Mouse (Mus musculus) G1E (cell line): ENCODE data around the gene Nos1ap. TPM values are rescaled to one million over a fixed set of nuclear protein-coding genes. Genes with fewer than 3 reads are reported as not detected.

Source experiments
- ATAC-seq: 2 replicates; pipeline ENCODE4 v1.8.0; 2016; ENCODE audit warnings: mild to moderate bottlenecking; ENCODE audit not compliant: insufficient number of reproducible peaks, poor library complexity, low FRiP score, severe bottlenecking; ENCODE audit errors: extremely low read depth
- DNase-seq: peaks from one replicate; pipeline ENCODE4 v3.0.0; 2012; ENCODE audit warnings: low spot score
- H3K27me3 ChIP-seq: 2 replicates; pipeline ENCODE4 v1.6.1; 2012; ENCODE audit warnings: mild to moderate bottlenecking, low read length, inconsistent platforms; ENCODE audit not compliant: insufficient read depth
- H3K36me3 ChIP-seq: replicated peaks from 2 replicates; pipeline ENCODE3; 2012; ENCODE audit warnings: mild to moderate bottlenecking, inconsistent platforms
- H3K4me1 ChIP-seq: 2 replicates; pipeline ENCODE4 v1.6.1; 2012; ENCODE audit warnings: low read depth, low read length, inconsistent platforms, mixed read lengths; ENCODE audit not compliant: insufficient read depth
- H3K4me3 ChIP-seq: 2 replicates; pipeline ENCODE4 v1.5.1; 2012; ENCODE audit warnings: low read depth, mild to moderate bottlenecking, inconsistent platforms, low read length, moderate library complexity, mixed read lengths
- H3K9me3 ChIP-seq: replicated peaks from 2 replicates; pipeline ENCODE4 v1.6.1; 2012; ENCODE audit warnings: inconsistent platforms
- CTCF ChIP-seq: IDR thresholded peaks from 2 replicates; pipeline ENCODE4 v1.5.1; 2012; ENCODE audit warnings: low read depth, low read length, inconsistent platforms, mixed read lengths
- GATA1 ChIP-seq: IDR thresholded peaks from 2 replicates; pipeline ENCODE4 v1.6.1; 2012; ENCODE audit warnings: borderline replicate concordance, low read length, inconsistent platforms, mixed read lengths
- GATA2 ChIP-seq: IDR thresholded peaks from 2 replicates; pipeline ENCODE4 v1.6.1; 2012; ENCODE audit warnings: low read depth, low read length, inconsistent platforms, borderline replicate concordance
- POLR2AphosphoS5 ChIP-seq: IDR thresholded peaks from 2 replicates; pipeline ENCODE4 v1.6.1; 2012; ENCODE audit warnings: low read depth, low read length, inconsistent platforms; ENCODE audit not compliant: insufficient replicate concordance
- TAL1 ChIP-seq: conservative IDR thresholded peaks from 2 replicates; pipeline ENCODE4 v1.6.1; 2012; ENCODE audit warnings: low read depth, low read length, inconsistent platforms, mixed read lengths
- polyA plus RNA-seq: library from polyadenylated mRNA; stranded (reverse); fragments of >175 nt; gene quantifications from 2 replicates; pipeline ENCODE4 v1.2.3, GENCODE M21; 2012
- total RNA-seq, 2 experiments: library from RNA; stranded (forward) in 1 of 2; stranded (reverse) in 1 of 2; fragments of 200-1000 nt in 1 of 2; fragments of >200 nt in 1 of 2; fragmentation: Nextera tagmentation in 1 of 2; gene quantifications; 2 replicates each; pipeline ENCODE4 v1.2.3; 2014 to 2017

The Nos1ap gene
- total and polyA plus RNA-seq, 3 experiments = 1.6 to 18.2 (median 6.1) TPM

DNA sequence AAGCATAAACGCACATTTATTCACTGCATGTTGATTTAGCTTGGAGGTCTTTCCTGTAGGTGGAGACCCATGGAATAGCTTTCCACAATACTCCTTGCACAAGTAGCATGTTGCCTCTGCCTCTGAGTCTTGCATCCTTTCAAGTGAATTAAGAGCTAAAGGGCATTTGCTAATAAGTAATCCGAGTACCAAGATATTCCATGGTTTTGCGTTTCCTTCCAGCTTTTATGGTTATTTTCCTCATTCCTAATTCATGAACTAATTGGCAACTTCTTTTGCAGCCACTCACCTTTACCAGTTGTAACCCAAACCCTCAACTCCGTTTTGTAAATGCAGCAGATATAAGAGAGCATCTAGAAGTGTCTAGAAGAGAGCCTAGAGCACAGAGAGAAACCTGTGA is 155.5 kb downstream of the Nos1ap start:
- H3K4me1 ChIP-seq = no peaks in the 10 kb centered on the region
- ATAC-seq = no peak
- no peak for TF ChIP-seq POLR2AphosphoS5
- no peak for TF ChIP-seq GATA1
- TF ChIP-seq CTCF = no peak
- TF ChIP-seq GATA2 = no peak
- TF ChIP-seq TAL1 = no peak
- H3K27me3 ChIP-seq = peaks cover 21% of the 10 kb centered on the region
- H3K36me3 ChIP-seq = no peaks in the 10 kb centered on the region
- DNase-seq = no peak
- no peak overlapping the region for H3K4me3 ChIP-seq
- no peaks in the 10 kb centered on the region for H3K9me3 ChIP-seq

DNA sequence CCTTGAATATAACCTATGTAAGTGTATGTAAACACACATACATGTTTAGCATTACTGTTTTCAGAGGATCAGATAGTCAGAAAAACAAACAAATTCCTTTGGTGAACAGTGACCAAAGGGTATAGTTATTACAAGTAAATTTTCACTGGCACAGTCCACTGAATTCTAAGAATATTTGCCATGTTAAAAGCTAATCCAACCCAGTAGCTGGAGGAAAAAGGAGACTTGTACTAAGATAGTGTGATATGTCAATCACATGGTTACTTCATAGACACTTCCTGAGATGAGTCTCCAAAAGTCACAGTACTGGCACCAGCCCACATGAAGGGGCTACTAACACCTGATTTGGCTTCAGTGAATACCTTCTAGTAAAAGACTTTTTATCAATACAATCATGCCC is 156.0 kb downstream of the Nos1ap start:
- Histone ChIP-seq H3K27me3 (peaks cover 19% of the 10 kb centered on the region), H3K4me1 (no peaks in the 10 kb centered on the region), H3K4me3 (no peak overlapping the region), H3K36me3 (no peaks in the 10 kb centered on the region), H3K9me3 (no peaks in the 10 kb centered on the region)
- DNase-seq (no peak), ATAC-seq (no peak)
- TF ChIP-seq TAL1 (no peak), GATA2 (no peak), POLR2AphosphoS5 (no peak), GATA1 (no peak), CTCF (no peak)

DNA sequence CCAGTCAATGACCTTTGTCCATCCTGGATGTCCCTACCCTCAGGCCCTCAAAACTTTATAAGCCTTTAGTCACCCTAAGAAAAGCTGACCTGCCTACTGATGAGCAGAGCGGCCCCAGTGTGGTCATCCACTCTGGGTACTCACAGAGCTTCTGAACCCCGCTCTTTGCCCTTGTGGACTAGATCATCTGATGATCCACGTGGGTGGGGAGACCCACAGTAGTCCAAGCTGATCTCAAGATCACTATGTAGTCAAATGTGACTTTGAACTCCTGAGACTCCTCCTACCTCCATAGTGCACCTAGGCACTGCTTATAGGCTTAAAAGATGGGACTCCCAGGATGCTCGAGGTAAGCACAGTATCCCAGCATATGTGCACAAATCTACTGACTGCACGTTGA is 157.4 kb downstream of the Nos1ap start:
- no peak for ATAC-seq

DNA sequence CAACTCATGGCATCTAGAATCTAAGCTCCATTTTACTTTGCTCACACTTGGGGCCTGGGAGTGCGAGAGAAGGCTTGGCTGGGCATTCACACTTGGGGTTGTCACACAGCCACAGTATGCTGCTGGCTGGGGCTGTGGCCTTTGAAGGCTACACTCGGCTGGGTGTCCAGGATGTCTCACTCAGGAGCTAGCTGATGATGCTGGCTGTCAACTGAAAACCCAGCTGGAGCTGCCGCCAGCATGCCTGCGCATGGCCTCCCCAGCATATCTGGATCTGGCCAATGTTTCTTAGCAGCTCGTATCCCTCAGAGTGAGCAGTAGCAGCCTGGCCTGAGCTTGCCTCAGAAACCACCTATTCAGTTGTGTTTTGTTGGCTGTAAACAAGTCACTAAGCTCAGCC is 158.3 kb downstream of the Nos1ap start:
- no peak for DNase-seq
- Histone ChIP-seq H3K27me3 (peaks cover 19% of the 10 kb centered on the region), H3K36me3 (no peaks in the 10 kb centered on the region), H3K4me3 (no peak overlapping the region), H3K4me1 (no peaks in the 10 kb centered on the region), H3K9me3 (no peaks in the 10 kb centered on the region)
- TF ChIP-seq POLR2AphosphoS5 (no peak), GATA2 (no peak), CTCF (no peak), TAL1 (no peak), GATA1 (no peak)
- ATAC-seq = no peak

More for the DNA sequence above, 157.4 kb downstream of the Nos1ap start:
- TF ChIP-seq POLR2AphosphoS5 (no peak), GATA2 (no peak), TAL1 (no peak), CTCF (no peak), GATA1 (no peak)
- Histone ChIP-seq H3K9me3 (no peaks in the 10 kb centered on the region), H3K4me1 (no peaks in the 10 kb centered on the region), H3K27me3 (peaks cover 19% of the 10 kb centered on the region), H3K4me3 (no peak overlapping the region), H3K36me3 (no peaks in the 10 kb centered on the region)
- DNase-seq = no peak

DNA sequence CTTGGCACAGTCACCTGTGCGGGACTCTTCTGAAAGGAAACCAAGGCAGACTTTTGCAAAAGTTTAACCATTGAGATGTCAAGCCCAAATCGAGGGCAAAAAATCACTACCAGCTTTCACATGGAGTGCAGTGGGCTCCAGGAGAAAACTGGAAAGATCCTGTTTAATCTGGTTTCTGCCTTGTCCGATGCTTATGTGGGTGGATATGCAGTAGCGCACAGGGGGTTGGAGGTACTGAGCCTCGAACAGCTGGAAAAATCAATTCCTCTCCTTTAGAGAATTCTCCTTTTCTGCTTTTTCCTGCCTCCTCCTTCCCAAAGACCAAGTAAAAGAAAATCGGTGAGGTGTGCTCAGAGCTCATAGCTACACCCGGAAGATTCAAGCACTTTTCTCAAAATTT is 159.0 kb downstream of the Nos1ap start:
- Histone ChIP-seq H3K4me1 (no peaks in the 10 kb centered on the region), H3K27me3 (peaks cover 19% of the 10 kb centered on the region), H3K9me3 (no peaks in the 10 kb centered on the region), H3K4me3 (no peak overlapping the region), H3K36me3 (no peaks in the 10 kb centered on the region)
- ATAC-seq = no peak
- no peak for TF ChIP-seq CTCF
- TF ChIP-seq POLR2AphosphoS5 = no peak
- TF ChIP-seq GATA1 = no peak
- TF ChIP-seq GATA2 = no peak
- TF ChIP-seq TAL1 = no peak
- DNase-seq = no peak

DNA sequence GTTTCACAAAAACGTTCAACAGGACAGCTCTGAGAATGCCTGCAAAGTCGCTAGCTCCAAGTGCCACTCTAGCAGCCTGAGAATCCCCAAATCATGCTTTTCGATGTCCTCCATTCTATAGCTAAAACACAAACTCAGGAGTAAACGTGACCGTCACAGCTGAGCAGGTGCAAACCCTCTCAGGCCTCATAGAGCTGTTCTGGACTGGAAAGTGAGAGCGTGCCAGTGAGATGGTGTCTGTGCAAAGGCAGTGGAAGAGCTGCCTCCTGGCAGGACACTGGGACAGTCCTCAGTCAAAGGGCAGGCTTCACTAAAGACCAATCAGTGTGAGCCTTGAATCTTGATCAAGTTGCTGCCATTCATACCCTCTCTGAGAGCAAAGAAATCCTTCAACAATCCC is 160.0 kb downstream of the Nos1ap start:
- TF ChIP-seq TAL1 = no peak
- TF ChIP-seq GATA2 = no peak
- TF ChIP-seq GATA1 = no peak
- H3K4me1 ChIP-seq = no peaks in the 10 kb centered on the region
- no peak for ATAC-seq
- no peaks in the 10 kb centered on the region for H3K9me3 ChIP-seq
- no peak overlapping the region for H3K4me3 ChIP-seq
- no peak for DNase-seq
- no peaks in the 10 kb centered on the region for H3K36me3 ChIP-seq
- H3K27me3 ChIP-seq = peaks cover 19% of the 10 kb centered on the region

DNA sequence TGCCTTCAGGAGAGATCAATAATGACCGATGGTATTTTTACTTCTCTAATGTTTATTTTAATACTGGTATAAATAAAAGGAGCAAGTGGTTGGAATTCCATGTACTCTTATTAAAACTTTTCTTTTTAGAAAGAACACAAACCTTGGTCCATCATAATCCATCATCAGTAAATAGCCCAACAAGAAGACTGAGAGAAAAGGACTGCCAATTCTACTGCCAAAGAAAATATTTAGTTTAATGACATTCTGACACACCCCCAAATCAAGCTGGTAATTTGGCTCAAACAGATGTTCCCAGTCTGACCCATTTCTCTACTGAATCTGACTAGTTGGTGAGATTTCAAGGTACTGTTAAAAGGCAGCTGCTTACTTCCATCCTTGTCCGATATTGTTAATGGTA is 161.5 kb downstream of the Nos1ap start:
- Histone ChIP-seq H3K4me3 (no peak overlapping the region), H3K36me3 (no peaks in the 10 kb centered on the region), H3K4me1 (no peaks in the 10 kb centered on the region), H3K9me3 (no peaks in the 10 kb centered on the region), H3K27me3 (peaks cover 19% of the 10 kb centered on the region)
- no peak for TF ChIP-seq GATA2
- TF ChIP-seq TAL1 = no peak
- no peak for TF ChIP-seq POLR2AphosphoS5
- no peak for TF ChIP-seq GATA1
- no peak for TF ChIP-seq CTCF
- ATAC-seq (no peak), DNase-seq (no peak)
